Mouse (Mus musculus) midbrain, embryonic 14.5 days (tissue): ENCODE measurements around the gene Gm11172. TPM values are rescaled to one million over a fixed set of nuclear protein-coding genes. Genes with fewer than 3 reads are reported as not detected.

ENCODE experiments used
- ATAC-seq: fragments of 200-750 bp; cut with Nextera tagmentation; 2 replicates; pipeline ENCODE4 v1.8.0; 2017; ENCODE audit warnings: moderate number of reproducible peaks, moderate library complexity; ENCODE audit not compliant: low FRiP score, low TSS enrichment
- DNase-seq: peaks from one replicate; pipeline ENCODE4 v3.0.0-alpha.2; 2015
- H3K27ac ChIP-seq: fragments of 300-500 bp; sonication (generic); replicated peaks from 2 replicates; pipeline ENCODE4 v1.5.1; 2014; ENCODE audit warnings: mild to moderate bottlenecking, low read depth, low read length, moderate library complexity
- H3K27me3 ChIP-seq: fragments of 300-500 bp; sonication (generic); 2 replicates; pipeline ENCODE4 v1.6.1; 2014; ENCODE audit warnings: low read length, control low read depth, mixed read lengths; ENCODE audit not compliant: control insufficient read depth, insufficient read depth
- H3K36me3 ChIP-seq: fragments of 300-500 bp; sonication (generic); 2 replicates; pipeline ENCODE4 v1.6.1; 2014; ENCODE audit warnings: low read length, control low read depth; ENCODE audit not compliant: control insufficient read depth, insufficient read depth
- H3K4me1 ChIP-seq: fragments of 300-500 bp; sonication (generic); 2 replicates; pipeline ENCODE4 v1.6.1; 2014; ENCODE audit warnings: mild to moderate bottlenecking, antibody characterized with exemption, low read length, control low read depth; ENCODE audit not compliant: control insufficient read depth, insufficient read depth
- H3K4me2 ChIP-seq: fragments of 300-500 bp; sonication (generic); 2 replicates; pipeline ENCODE4 v1.6.1; 2014; ENCODE audit warnings: mild to moderate bottlenecking, low read length, moderate library complexity
- H3K4me3 ChIP-seq: fragments of 300-500 bp; sonication (generic); replicated peaks from 2 replicates; pipeline ENCODE4 v1.5.1; 2014; ENCODE audit warnings: low read depth, low read length
- H3K9ac ChIP-seq: fragments of 300-500 bp; sonication (generic); replicated peaks from 2 replicates; pipeline ENCODE4 v1.6.1; 2014; ENCODE audit warnings: mild to moderate bottlenecking, low read length, moderate library complexity
- H3K9me3 ChIP-seq: fragments of 300-500 bp; sonication (generic); 2 replicates; pipeline ENCODE4 v1.6.1; 2016; ENCODE audit warnings: low read length, control low read depth, mixed read lengths; ENCODE audit not compliant: control insufficient read depth
- WGBS: fragments of 180-500 bp; shearing (Covaris S2); extraction: QIAGEN DNeasy Blood & Tissue Kit; methylation state at CpG from one replicate; pipeline ENCODE4 v1.1.7; 2014; 5-methylcytosine and 5-hydroxymethylcytosine counted together
- polyA plus RNA-seq: library from polyadenylated mRNA; unstranded; fragments of >200 nt; fragmentation: Nextera tagmentation; extraction: Ambion mirVana; gene quantifications from 2 replicates; pipeline ENCODE4 v1.2.1, GENCODE M21; 2014

The Gm11172 gene
- polyA plus RNA-seq, 1 experiment from 2014 or later, result not detected

- 74% methylated on average over 4 of the region's 4 CpGs for WGBS
- no peak for ATAC-seq
- DNase-seq, result no peak
Measured at GRCm38 (mm10) chr16:10818579-10819135, 5.9 kb downstream of the Gm11172 start.

GRCm38 (mm10) chr16:10819966-10820365, 7.3 kb downstream of the Gm11172 start:
- no peak for ATAC-seq
- Histone ChIP-seq H3K9ac (no peak overlapping the region), H3K4me1 (no peaks in the 10 kb centered on the region), H3K9me3 (no peaks in the 10 kb centered on the region), H3K4me2 (no peak overlapping the region), H3K36me3 (no peaks in the 10 kb centered on the region), H3K4me3 (no peak overlapping the region), H3K27me3 (no peaks in the 10 kb centered on the region), H3K27ac (no peak overlapping the region)
- 83% methylated on average over 3 of the region's 3 CpGs for WGBS
- DNase-seq, result no peak

More at GRCm38 (mm10) chr16:10818579-10819135, 5.9 kb downstream of the Gm11172 start:
- H3K27me3 ChIP-seq, result no peaks in the 10 kb centered on the region
- no peak overlapping the region for H3K27ac ChIP-seq
- H3K4me3 ChIP-seq, result no peak overlapping the region
- no peaks in the 10 kb centered on the region for H3K36me3 ChIP-seq
- no peaks in the 10 kb centered on the region for H3K4me1 ChIP-seq
- no peak overlapping the region for H3K9ac ChIP-seq
- no peak overlapping the region for H3K4me2 ChIP-seq
- H3K9me3 ChIP-seq, result no peaks in the 10 kb centered on the region

GRCm38 (mm10) chr16:10821387-10821786, 8.7 kb downstream of the Gm11172 start:
- no peak overlapping the region for H3K4me2 ChIP-seq
- no peak overlapping the region for H3K27ac ChIP-seq
- H3K4me3 ChIP-seq, result no peak overlapping the region
- ATAC-seq (no peak), DNase-seq (no peak)
- H3K4me1 ChIP-seq, result no peaks in the 10 kb centered on the region
- no peaks in the 10 kb centered on the region for H3K9me3 ChIP-seq
- WGBS, result 67% methylated on average over 4 of the region's 4 CpGs
- no peaks in the 10 kb centered on the region for H3K36me3 ChIP-seq
- H3K27me3 ChIP-seq, result no peaks in the 10 kb centered on the region
- no peak overlapping the region for H3K9ac ChIP-seq

- 94% methylated on average over 1 of the region's 1 CpGs for WGBS
- Histone ChIP-seq H3K9ac (no peak overlapping the region), H3K27ac (no peak overlapping the region), H3K36me3 (no peaks in the 10 kb centered on the region), H3K4me1 (no peaks in the 10 kb centered on the region), H3K4me2 (no peak overlapping the region), H3K27me3 (no peaks in the 10 kb centered on the region), H3K9me3 (no peaks in the 10 kb centered on the region), H3K4me3 (no peak overlapping the region)
- ATAC-seq (no peak), DNase-seq (no peak)
Measured at GRCm38 (mm10) chr16:10824536-10824935, 11.8 kb downstream of the Gm11172 start.

- Histone ChIP-seq H3K4me3 (no peak overlapping the region), H3K9me3 (no peaks in the 10 kb centered on the region), H3K9ac (no peak overlapping the region), H3K36me3 (no peaks in the 10 kb centered on the region), H3K27me3 (no peaks in the 10 kb centered on the region), H3K4me1 (no peaks in the 10 kb centered on the region), H3K27ac (no peak overlapping the region), H3K4me2 (no peak overlapping the region)
- no peak for ATAC-seq
- 90% methylated on average over 4 of the region's 4 CpGs for WGBS
- DNase-seq, result no peak
Measured at GRCm38 (mm10) chr16:10825840-10826239, 13.1 kb downstream of the Gm11172 start.

GRCm38 (mm10) chr16:10827269-10827668, 14.6 kb downstream of the Gm11172 start:
- H3K27ac ChIP-seq, result no peak overlapping the region

GRCm38 (mm10) chr16:10827766-10828460, 15.2 kb downstream of the Gm11172 start:
- WGBS, result 85% methylated on average over 7 of the region's 7 CpGs
- H3K9me3 ChIP-seq, result no peaks in the 10 kb centered on the region
- DNase-seq (no peak), ATAC-seq (no peak)
- no peaks in the 10 kb centered on the region for H3K36me3 ChIP-seq
- H3K27me3 ChIP-seq, result no peaks in the 10 kb centered on the region
- H3K4me3 ChIP-seq, result no peak overlapping the region
- no peak overlapping the region for H3K9ac ChIP-seq
- no peaks in the 10 kb centered on the region for H3K4me1 ChIP-seq
- no peak overlapping the region for H3K27ac ChIP-seq
- H3K4me2 ChIP-seq, result no peak overlapping the region

More at GRCm38 (mm10) chr16:10827269-10827668, 14.6 kb downstream of the Gm11172 start:
- H3K4me3 ChIP-seq, result no peak overlapping the region
- DNase-seq (no peak), ATAC-seq (no peak)
- H3K4me1 ChIP-seq, result no peaks in the 10 kb centered on the region
- no peaks in the 10 kb centered on the region for H3K36me3 ChIP-seq
- no peaks in the 10 kb centered on the region for H3K9me3 ChIP-seq
- no peaks in the 10 kb centered on the region for H3K27me3 ChIP-seq
- H3K4me2 ChIP-seq, result no peak overlapping the region
- 91% methylated on average over 9 of the region's 9 CpGs for WGBS
- H3K9ac ChIP-seq, result no peak overlapping the region

- H3K36me3 ChIP-seq, result no peaks in the 10 kb centered on the region
- no peak overlapping the region for H3K4me2 ChIP-seq
- 81% methylated on average over 4 of the region's 4 CpGs for whole genome bisulfite sequencing
- no peaks in the 10 kb centered on the region for H3K27me3 ChIP-seq
- no peaks in the 10 kb centered on the region for H3K4me1 ChIP-seq
- DNase-seq, result no peak
- no peak overlapping the region for H3K27ac ChIP-seq
- H3K9me3 ChIP-seq, result no peaks in the 10 kb centered on the region
- no peak overlapping the region for H3K4me3 ChIP-seq
- H3K9ac ChIP-seq, result no peak overlapping the region
- ATAC-seq, result no peak
Measured at GRCm38 (mm10) chr16:10828461-10828805, 15.7 kb downstream of the Gm11172 start.

- H3K4me2 ChIP-seq, result peak overlapping the region; percentile 97
- H3K4me1 ChIP-seq, result peaks cover 4% of the 10 kb centered on the region; the same call in 1 of the 2 replicates
- no peaks in the 10 kb centered on the region for H3K9me3 ChIP-seq
- ATAC-seq (no peak), DNase-seq (no peak)
- H3K4me3 ChIP-seq, result peak overlapping the region; percentile 72
- H3K27ac ChIP-seq, result no peak overlapping the region
- H3K27me3 ChIP-seq, result no peaks in the 10 kb centered on the region
- WGBS, result 9% methylated on average over 12 of the region's 12 CpGs
- H3K9ac ChIP-seq, result no peak overlapping the region
- no peaks in the 10 kb centered on the region for H3K36me3 ChIP-seq
Measured at GRCm38 (mm10) chr16:10834542-10834910, 21.8 kb downstream of the Gm11172 start.
